Mouse (Mus musculus) lung, adult 2 months (tissue): ENCODE results near the gene Hist1h3e. TPM values are rescaled to one million over a fixed set of nuclear protein-coding genes. Genes with fewer than 3 reads are reported as not detected.
"Not testable (repeated sequence)": the region's sequence is repeated elsewhere in the genome, so short reads cannot be mapped to it uniquely, and the experiment has no call there.

Experiments
- DNase-seq: peaks from one replicate; pipeline ENCODE4 v3.0.0; 2022
- H3K4me1 ChIP-seq: fragments of 200-500 bp; 2 replicates; pipeline ENCODE4 v1.6.1; 2011; ENCODE audit warnings: low read length; ENCODE audit not compliant: control insufficient read depth, insufficient read depth
- H3K4me3 ChIP-seq: fragments of 200-500 bp; replicated peaks from 2 replicates; pipeline ENCODE3; 2011; ENCODE audit warnings: low read depth, mild to moderate bottlenecking, control low read depth, low read length; ENCODE audit errors: extremely low read depth
- CTCF ChIP-seq: fragments of 200-500 bp; IDR thresholded peaks from 2 replicates; pipeline ENCODE4 v1.5.1; 2011; ENCODE audit warnings: mild to moderate bottlenecking, low read length, control low read depth; ENCODE audit not compliant: insufficient read depth
- POLR2A ChIP-seq: fragments of 200-500 bp; IDR thresholded peaks from 2 replicates; pipeline ENCODE4 v1.6.1; 2011; ENCODE audit warnings: low read depth, mild to moderate bottlenecking, control low read depth, low read length, borderline replicate concordance; ENCODE audit errors: extremely low read depth
- WGBS: fragments of 180-500 bp; shearing (Covaris S2); methylation state at CpG from one replicate; pipeline ENCODE4 v1.1.7; 2018; 5-methylcytosine and 5-hydroxymethylcytosine counted together
- polyA plus RNA-seq: library from polyadenylated mRNA; depleted of rRNA; stranded (reverse); fragments of >200 nt; gene quantifications from 2 replicates; pipeline ENCODE4 v1.2.3, GENCODE M21; 2012

Hist1h3e gene
- polyA plus RNA-seq, 1 experiment = 9.2 TPM

DNA sequence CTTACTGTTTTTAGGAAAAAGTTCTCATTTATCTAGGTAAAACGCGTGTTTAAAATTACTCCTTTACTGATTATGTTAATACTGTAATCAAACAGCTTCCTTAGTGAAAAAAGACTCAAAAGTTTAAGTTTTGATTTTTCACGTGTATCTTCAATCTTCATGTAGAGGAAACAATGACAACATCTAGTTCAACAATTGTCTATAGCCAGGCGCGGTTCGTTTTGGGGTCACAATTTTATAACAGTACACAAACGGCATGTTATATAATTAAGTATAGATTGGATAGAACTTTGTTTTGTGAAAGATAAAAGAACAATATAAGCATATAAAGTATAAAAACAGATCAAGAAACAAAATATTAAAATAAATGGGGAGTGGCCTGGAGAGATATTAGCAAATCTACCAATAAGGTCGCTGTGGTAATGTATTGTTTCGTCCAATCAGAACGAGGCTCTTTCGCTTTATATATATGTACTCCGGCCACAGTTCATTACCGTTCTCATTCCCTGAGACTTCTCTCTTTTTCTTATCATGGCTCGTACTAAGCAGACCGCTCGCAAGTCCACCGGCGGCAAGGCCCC lies 13.2 kb upstream of the Hist1h3e start, which contains the start of gene Hist1h3d:
TSS of gene Hist1h3d (plus strand) at position 493 of the 581 bp plus-strand sequence.
- 2% methylated on average over 18 of the region's 18 CpGs for WGBS
- TF ChIP-seq CTCF (no peak), POLR2A (0 out of 2 replicates have a peak, but pooled peaks have one; percentile 17)
- H3K4me3 ChIP-seq = peak within 1 kb of the TSS; percentile 54
- DNase-seq = peak; percentile 36
- H3K4me1 ChIP-seq = no peaks in the 10 kb centered on the region

DNA sequence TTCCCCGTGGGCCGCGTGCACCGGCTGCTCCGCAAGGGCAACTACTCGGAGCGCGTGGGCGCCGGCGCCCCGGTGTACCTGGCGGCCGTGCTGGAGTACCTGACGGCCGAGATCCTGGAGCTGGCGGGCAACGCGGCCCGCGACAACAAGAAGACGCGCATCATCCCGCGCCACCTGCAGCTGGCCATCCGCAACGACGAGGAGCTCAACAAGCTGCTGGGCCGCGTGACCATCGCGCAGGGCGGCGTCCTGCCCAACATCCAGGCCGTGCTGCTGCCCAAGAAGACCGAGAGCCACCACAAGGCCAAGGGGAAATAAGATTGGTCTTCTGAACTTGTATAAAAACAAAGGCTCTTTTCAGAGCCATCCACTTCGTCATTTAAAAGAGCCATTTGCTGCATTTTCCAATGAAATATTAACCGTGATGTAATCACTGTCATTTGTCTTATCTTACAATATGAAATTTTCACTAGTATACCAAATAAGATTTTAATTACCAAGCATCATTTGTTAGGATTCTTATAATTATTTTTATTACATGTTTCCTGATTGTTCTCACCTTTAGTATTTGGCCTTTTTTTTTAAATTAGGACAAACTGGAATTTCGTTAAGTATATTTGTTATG lies 12.5 kb upstream of the Hist1h3e start:
- not testable (repeated sequence) for H3K4me1 ChIP-seq, DNase-seq, H3K4me3 ChIP-seq
- 4% methylated on average over 13 of the region's 39 CpGs for WGBS

DNA sequence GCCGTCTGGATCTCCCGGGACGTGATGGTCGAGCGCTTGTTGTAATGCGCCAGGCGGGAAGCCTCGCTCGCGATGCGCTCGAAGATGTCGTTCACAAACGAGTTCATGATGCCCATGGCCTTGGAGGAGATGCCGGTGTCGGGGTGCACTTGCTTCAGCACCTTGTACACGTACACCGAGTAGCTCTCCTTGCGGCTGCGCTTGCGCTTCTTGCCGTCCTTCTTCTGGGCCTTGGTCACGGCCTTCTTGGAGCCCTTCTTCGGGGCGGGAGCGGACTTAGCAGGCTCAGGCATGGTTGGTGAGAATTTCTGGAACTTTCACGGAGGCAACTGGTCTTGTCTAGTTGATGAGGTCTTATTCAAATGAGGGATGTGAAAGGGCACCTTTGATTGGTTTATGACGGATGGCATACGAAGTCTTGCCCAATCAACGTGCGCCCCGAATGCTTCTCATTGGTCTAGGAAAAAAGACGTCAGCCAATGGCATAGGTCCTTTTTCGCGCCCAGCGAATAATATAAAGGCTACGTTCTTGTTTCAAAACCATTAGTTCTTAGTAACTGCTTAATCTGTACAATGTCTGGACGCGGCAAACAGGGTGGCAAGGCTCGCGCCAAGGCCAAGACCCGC lies 11.8 kb upstream of the Hist1h3e start, which contains the start of the genes Hist1h2bf and Hist1h2ad:
TSS of gene Hist1h2bf (minus strand) at position 299 of the 627 bp plus-strand sequence.
TSS of gene Hist1h2ad (plus strand) at position 484 of the 627 bp plus-strand sequence.
- peak; percentile 65 for DNase-seq
- 2% methylated on average over 42 of the region's 42 CpGs for WGBS
- peak; percentile 33; the same call in 1 of the 2 replicates for TF ChIP-seq POLR2A
- H3K4me1 ChIP-seq = not testable (repeated sequence)
- H3K4me3 ChIP-seq = peak within 1 kb of the TSS; percentile 49

DNA sequence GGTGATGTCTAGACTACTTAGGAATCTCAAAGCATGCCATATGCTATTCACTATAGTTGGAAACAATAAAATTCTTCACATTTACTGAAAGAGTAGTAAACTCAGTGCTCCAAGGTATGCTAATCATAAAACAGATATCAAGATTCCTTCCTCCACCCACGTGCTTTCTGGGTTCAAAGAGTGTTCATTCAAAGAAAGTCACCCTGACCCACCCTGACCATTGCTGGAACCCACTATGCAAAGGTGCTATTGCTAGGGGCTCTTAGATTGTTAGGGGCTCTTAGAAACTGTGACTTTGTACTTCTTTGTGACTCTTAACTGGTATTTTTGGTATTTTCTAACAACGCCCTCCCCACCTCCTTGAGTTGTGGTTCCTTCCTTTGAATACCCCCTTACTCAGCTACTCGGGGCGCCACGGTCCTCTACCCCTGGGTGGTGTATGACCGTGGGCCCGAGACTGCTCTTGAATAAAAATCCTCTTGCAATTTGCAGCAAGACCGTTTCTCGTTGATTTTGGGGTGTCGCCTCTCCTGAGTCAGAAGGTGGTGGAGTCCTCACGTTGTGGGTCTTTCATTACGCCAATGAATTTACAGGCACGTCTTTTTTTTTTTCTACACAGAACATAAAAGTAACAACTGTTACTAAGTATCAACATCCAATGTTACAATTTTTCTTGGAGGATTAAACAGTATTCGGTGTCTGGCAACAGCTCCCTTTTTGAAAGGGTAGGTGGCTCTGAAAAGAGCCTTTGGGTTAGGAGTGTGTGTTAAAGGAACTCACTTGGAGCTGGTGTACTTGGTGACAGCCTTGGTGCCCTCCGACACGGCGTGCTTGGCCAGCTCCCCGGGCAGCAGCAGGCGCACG lies 11.1 kb upstream of the Hist1h3e start:
- DNase-seq, H3K4me3 ChIP-seq, H3K4me1 ChIP-seq: not testable (repeated sequence)
- WGBS = 11% methylated on average over 20 of the region's 20 CpGs

DNA sequence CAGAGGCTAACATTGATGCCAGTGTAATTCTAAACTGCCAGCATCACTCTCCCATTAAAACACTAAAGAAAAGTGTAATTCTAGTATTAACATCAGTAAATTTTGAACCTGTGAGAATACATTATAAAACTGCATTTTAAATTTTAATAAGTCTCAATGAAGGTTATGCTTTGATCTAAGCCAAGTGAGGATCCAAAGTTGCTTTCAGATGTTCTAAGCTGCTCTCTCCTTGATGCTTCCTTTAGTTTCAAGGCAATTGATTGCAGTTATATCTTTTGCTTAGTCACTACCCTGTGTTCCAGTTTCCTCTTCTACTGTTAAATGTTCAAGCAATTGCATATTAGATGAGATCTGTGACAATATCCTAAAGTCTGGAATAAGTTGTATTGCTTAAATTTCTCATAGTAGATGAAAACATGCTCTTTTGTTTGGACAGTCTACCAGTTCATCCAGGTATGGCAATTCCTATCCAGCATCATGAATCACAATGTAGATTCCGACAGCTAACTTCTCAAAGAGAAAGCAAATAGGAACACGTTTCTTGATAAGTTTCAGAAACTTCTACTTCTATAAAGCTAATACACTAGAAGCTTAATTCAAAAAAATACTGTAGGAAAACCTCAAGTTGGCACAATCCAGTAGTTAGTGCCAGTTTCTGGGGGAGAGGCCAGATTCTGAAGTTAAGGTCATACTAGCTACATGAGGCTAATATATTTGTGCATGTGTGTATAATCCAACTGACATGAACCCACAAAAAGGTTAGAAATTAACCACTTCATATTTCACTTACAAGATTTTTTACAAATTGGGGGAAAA lies 10.3 kb upstream of the Hist1h3e start:
- Histone ChIP-seq H3K4me3 (peak overlapping the region; percentile 28), H3K4me1 (no peaks in the 10 kb centered on the region; the same call in 1 of the 2 replicates)
- TF ChIP-seq CTCF = no peak
- TF ChIP-seq POLR2A = no peak
- WGBS = 26% methylated on average over 2 of the region's 2 CpGs
- DNase-seq = no peak

DNA sequence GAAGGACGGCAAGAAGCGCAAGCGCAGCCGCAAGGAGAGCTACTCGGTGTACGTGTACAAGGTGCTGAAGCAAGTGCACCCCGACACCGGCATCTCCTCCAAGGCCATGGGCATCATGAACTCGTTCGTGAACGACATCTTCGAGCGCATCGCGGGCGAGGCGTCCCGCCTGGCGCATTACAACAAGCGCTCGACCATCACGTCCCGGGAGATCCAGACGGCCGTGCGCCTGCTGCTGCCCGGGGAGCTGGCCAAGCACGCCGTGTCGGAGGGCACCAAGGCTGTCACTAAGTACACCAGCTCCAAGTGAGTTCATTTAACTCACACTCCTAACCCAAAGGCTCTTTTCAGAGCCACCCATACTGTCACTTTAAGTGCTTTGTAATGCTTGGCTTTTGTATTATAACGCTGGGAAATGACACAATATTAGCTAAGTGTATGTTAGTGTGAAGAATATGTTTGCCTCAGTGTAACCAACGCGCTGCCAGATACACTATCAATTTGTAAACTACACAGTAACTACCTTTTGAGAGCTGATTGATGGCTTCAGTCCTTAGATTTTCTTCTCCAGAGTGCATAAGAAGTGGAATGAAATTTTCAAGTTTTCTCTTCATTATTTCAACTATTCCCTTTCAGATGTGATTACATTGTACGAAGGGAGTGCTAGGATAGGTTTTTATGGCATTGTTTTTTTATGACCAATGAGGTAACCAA lies 9.5 kb upstream of the Hist1h3e start:
- not testable (repeated sequence) for DNase-seq, H3K4me1 ChIP-seq
- WGBS = under 1% methylated on average over 19 of the region's 34 CpGs
- peak overlapping the region; percentile 80 for H3K4me3 ChIP-seq

DNA sequence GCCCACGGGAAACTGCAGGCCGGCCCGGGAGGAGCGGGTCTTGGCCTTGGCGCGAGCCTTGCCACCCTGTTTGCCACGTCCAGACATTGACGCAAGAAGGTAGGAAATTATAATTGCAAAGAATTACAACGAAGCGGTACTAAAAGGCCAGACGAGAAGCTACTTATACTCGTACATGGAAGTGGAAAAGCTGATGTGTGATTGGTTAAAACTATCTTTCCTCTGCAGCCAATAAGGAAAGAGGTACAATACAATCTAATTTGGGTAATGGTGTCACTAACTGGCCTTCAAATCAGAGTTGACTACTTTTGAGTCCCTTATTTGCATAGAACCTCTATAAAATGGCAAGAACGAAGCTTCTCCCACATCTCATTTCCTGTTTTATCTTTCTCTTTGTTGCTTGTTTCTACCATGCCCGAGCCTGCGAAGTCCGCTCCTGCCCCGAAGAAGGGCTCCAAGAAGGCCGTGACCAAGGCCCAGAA lies 8.9 kb upstream of the Hist1h3e start, which contains the start of the genes Hist1h2ae and Hist1h2bg:
TSS of gene Hist1h2ae (minus strand) at position 199 of the 482 bp plus-strand sequence.
TSS of gene Hist1h2bg (plus strand) at position 375 of the 482 bp plus-strand sequence.
- H3K4me1 ChIP-seq = no peaks in the 10 kb centered on the region; the same call in 1 of the 2 replicates
- WGBS = under 1% methylated on average over 18 of the region's 18 CpGs
- TF ChIP-seq POLR2A = peak; percentile 56; the same call in 1 of the 2 replicates
- no peak for TF ChIP-seq CTCF
- peak within 1 kb of the TSS; percentile 80 for H3K4me3 ChIP-seq
- peak; percentile 73 for DNase-seq

DNA sequence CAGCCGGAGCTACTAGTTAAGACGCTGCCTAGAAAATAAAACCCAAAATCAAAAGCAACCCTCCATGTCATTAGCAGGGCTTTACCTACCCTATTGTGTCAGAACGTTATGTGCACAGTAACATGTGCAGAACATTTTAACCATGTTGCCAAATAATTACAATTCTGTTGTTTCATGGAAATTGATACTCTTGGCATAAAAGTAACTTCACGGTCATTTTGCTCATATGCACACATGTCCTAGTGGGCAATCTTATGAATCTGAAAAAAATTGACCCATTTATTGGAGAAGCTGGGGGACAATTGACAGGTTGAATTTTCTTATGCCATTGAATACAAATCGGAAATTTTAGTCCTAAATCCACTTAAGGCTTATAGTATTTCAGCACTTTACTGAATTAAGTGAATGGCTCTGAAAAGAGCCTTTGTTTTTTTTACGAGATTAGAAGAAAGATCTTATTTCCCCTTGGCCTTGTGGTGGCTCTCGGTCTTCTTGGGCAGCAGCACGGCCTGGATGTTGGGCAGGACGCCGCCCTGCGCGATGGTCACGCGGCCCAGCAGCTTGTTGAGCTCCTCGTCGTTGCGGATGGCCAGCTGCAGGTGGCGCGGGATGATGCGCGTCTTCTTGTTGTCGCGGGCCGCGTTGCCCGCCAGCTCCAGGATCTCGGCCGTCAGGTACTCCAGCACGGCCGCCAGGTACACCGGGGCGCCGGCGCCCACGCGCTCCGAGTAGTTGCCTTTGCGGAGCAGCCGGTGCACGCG lies 8.3 kb upstream of the Hist1h3e start:
- DNase-seq, H3K4me3 ChIP-seq, H3K4me1 ChIP-seq: not testable (repeated sequence)
- WGBS = 1% methylated on average over 29 of the region's 41 CpGs
